Mouse (Mus musculus) Patski (cell line): Measurements from ENCODE around the gene Naa35. TPM values are rescaled to one million over a fixed set of nuclear protein-coding genes. Genes with fewer than 3 reads are reported as not detected.

Experiments used
- ATAC-seq: fragments of 100-300 bp; one replicate; pipeline ENCODE4 v1.8.0; 2021
- CTCF ChIA-PET: fragments of 350-600 bp; sonication (Branson Sonifier 250); formaldehyde crosslinking; loops from one replicate; lab custom pipeline; 2022; ENCODE audit warnings: inconsistent platforms; lab: Charles Lee
- POLR2A ChIA-PET: fragments of 350-600 bp; sonication (Branson Sonifier 250); formaldehyde crosslinking; loops from one replicate; lab custom pipeline; 2022; ENCODE audit warnings: antibody characterized with exemption, inconsistent platforms; lab: Charles Lee
- DNase-seq: peaks from one replicate; pipeline ENCODE4 v3.0.0-alpha.2; 2011; ENCODE audit warnings: low read depth, low spot score
- H3K27me3 ChIP-seq: fragments of 371-371 bp; one replicate; pipeline ENCODE4 v1.5.1; 2021
- CTCF ChIP-seq: fragments of 100-300 bp; IDR thresholded peaks from one replicate; pipeline ENCODE4 v1.5.1; 2021
- in situ Hi-C: fragments of 300-500 bp; cut with MboI; formaldehyde crosslinking; loops from 3 replicates; pipeline ENCODE4 v1.11.1; 2018; ENCODE audit warnings: low pct_unique_long_range_greater_than_20kb, mixed read lengths
- polyA plus RNA-seq: library from polyadenylated mRNA; unstranded; gene quantifications from one replicate; pipeline ENCODE4 v1.2.3, GENCODE M21; 2021

The Naa35 gene
- polyA plus RNA-seq, 1 experiment from 2014 or later = 75.0 TPM

- ChIA-PET CTCF (no interaction called here), POLR2A (no interaction called here)
- ATAC-seq (no peak), DNase-seq (no peak)
- H3K27me3 ChIP-seq = no peaks in the 10 kb centered on the region
- no peak for TF ChIP-seq CTCF
- in situ Hi-C loops = no loop called here
Measured at GRCm38 (mm10) chr13:59649781-59650180, 64.7 kb downstream of the Naa35 start.

GRCm38 (mm10) chr13:59652651-59653050 is 67.6 kb downstream of the Naa35 start:
- DNase-seq (no peak), ATAC-seq (no peak)
- in situ Hi-C loops = no loop called here
- H3K27me3 ChIP-seq = no peaks in the 10 kb centered on the region
- ChIA-PET CTCF (no interaction called here), POLR2A (no interaction called here)
- TF ChIP-seq CTCF = no peak

DNA sequence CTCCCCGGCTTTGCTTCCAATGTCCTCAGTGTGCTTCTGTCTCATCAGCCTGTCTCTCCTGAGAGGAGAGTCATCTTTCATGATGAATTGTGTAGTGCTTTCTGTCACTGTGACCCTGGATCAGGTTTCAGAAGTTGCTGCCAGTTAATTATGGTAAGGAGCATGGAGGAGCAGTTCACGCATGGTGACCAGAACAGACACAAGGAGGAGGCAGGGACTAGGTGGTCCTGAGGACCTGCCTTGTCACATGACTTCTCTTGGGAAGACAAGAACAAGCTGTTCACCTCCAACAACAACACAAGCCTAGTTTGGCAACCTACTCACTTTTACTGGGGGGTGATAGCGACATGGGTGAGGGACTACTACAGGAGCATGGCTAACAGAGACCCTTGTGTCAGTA is 68.1 kb downstream of the Naa35 start:
- in situ Hi-C loops = no loop called here
- no peak for DNase-seq
- TF ChIP-seq CTCF = no peak
- no peaks in the 10 kb centered on the region for H3K27me3 ChIP-seq
- ChIA-PET POLR2A (no interaction called here), CTCF (no interaction called here)
- ATAC-seq = no peak

- ATAC-seq = no peak
- in situ Hi-C loops = no loop called here
- POLR2A ChIA-PET = no interaction called here
- CTCF ChIA-PET = interaction anchor here (1.2 kb wide), 1 partner anchor 9 kb away, joined by 3 read pairs; no protein-coding TSS in a partner anchor
- H3K27me3 ChIP-seq = no peaks in the 10 kb centered on the region
- DNase-seq = no peak
- TF ChIP-seq CTCF = no peak
Measured at GRCm38 (mm10) chr13:59654465-59654864, 69.4 kb downstream of the Naa35 start.

- ATAC-seq (no peak), DNase-seq (no peak)
- no peak for TF ChIP-seq CTCF
- CTCF ChIA-PET = no interaction called here
- in situ Hi-C loops = no loop called here
- H3K27me3 ChIP-seq = no peaks in the 10 kb centered on the region
- POLR2A ChIA-PET = interaction anchor here (0.5 kb wide), 1 partner anchor 18 kb away, joined by 3 read pairs; no protein-coding TSS in a partner anchor
Measured at GRCm38 (mm10) chr13:59655718-59656315, 70.8 kb downstream of the Naa35 start.

GRCm38 (mm10) chr13:59656316-59656832 is 71.3 kb downstream of the Naa35 start:
- DNase-seq = no peak
- H3K27me3 ChIP-seq = no peaks in the 10 kb centered on the region
- ATAC-seq = peak; percentile 31
- ChIA-PET POLR2A (interaction anchor here (0.5 kb wide), 1 partner anchor 18 kb away, joined by 3 read pairs; no protein-coding TSS in a partner anchor), CTCF (interaction anchor here (1.0 kb wide), 1 partner anchor 13 kb away, joined by 3 read pairs; no protein-coding TSS in a partner anchor)
- no peak for TF ChIP-seq CTCF
- in situ Hi-C loops = no loop called here

- CTCF ChIA-PET = interaction anchor here (1.0 kb wide), 1 partner anchor 13 kb away, joined by 3 read pairs; no protein-coding TSS in a partner anchor
- ATAC-seq = peak; percentile 17
- no peak for DNase-seq
- H3K27me3 ChIP-seq = no peaks in the 10 kb centered on the region
- TF ChIP-seq CTCF = no peak
- POLR2A ChIA-PET = no interaction called here
- in situ Hi-C loops = no loop called here
Measured at GRCm38 (mm10) chr13:59656975-59657388, 71.9 kb downstream of the Naa35 start.

DNA sequence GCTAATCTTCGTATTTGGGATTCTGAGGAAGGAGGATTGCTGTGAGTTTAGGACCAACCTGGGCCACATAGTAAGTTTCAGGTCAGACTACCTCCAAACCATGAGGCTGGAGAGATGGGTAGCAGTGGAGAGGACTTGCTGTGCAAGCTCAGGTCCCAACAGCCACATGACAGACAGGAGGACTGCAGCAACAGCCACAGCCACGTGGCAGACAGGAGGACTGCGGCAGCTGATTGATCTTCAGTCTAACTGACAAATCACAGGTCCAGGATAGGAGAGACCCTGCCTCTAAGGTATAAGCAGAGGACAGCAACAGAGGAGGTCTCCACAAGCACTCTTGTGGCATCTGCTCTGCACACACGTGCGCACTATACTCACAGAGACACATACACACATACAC is 72.7 kb downstream of the Naa35 start:
- DNase-seq = no peak
- no peaks in the 10 kb centered on the region for H3K27me3 ChIP-seq
- TF ChIP-seq CTCF = no peak
- ChIA-PET POLR2A (no interaction called here), CTCF (no interaction called here)
- in situ Hi-C loops = no loop called here
- no peak for ATAC-seq

GRCm38 (mm10) chr13:59660371-59660770 is 75.3 kb downstream of the Naa35 start:
- no peak for TF ChIP-seq CTCF
- DNase-seq = no peak
- ATAC-seq = no peak
- CTCF ChIA-PET = no interaction called here
- POLR2A ChIA-PET = no interaction called here
- in situ Hi-C loops = no loop called here
- no peaks in the 10 kb centered on the region for H3K27me3 ChIP-seq

- ChIA-PET POLR2A (interaction anchor here (1.0 kb wide), 1 partner anchor 25 kb away, joined by 3 read pairs; no protein-coding TSS in a partner anchor), CTCF (no interaction called here)
- H3K27me3 ChIP-seq = no peaks in the 10 kb centered on the region
- no peak for DNase-seq
- no peak for TF ChIP-seq CTCF
- in situ Hi-C loops = no loop called here
- no peak for ATAC-seq
Measured at GRCm38 (mm10) chr13:59661387-59661786, 76.3 kb downstream of the Naa35 start.

DNA sequence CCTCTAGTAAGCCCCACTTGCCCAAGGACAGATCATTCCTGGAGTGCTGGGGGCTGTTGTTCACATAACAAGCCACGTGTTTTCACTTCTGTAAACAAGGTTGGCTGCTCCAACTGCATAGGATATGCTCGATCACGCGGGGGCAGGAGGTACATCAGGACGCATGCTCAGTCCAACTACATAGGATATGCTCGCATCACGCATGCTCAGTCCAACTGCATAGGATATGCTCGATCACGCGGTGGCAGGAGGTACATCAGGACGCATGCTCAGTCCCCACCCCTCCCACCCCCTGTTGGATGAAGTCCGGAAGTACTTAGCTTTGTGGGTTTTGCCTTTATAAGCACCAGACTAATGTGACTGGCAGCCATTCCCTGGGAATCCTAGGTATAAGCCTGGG is 76.9 kb downstream of the Naa35 start:
- no peak for TF ChIP-seq CTCF
- no peak for DNase-seq
- ATAC-seq = no peak
- ChIA-PET CTCF (no interaction called here), POLR2A (interaction anchor here (1.0 kb wide), 1 partner anchor 26 kb away, joined by 3 read pairs; no protein-coding TSS in a partner anchor)
- in situ Hi-C loops = no loop called here
- no peaks in the 10 kb centered on the region for H3K27me3 ChIP-seq
